Comparison of ENCODE assay signal across 18 mouse cellular contexts in genomic region chr2:3721107-3721506, GRCm38 (mm10).
"Had no signal": no experiment of that assay in that cellular context is flagged by ENCODE, and none has a peak within 500 bp of the region (broad histone marks: within the 10 kb centered on the region; RNA-seq: fewer than 3 reads in every experiment).

No protein-coding gene starts in this region.

- H3K27me3 ChIP-seq: kidney, embryonic 15.5 days; limb, embryonic 15.5 days; liver, embryonic 12.5 days; lung, embryonic 15.5 days; midbrain, embryonic 13.5 days; neural tube, embryonic 15.5 days; stomach, embryonic 15.5 days had no signal

- DNase-seq: kidney, adult 18-20 months; kidney, postnatal 25 days; layer of hippocampus, adult 9-11 months; layer of hippocampus, postnatal 36 days; lung, postnatal 14 days; right cerebral cortex, adult 18-20 months; right cerebral cortex, postnatal 25 days; thymus, adult 2 months; thymus, postnatal 25 days had no signal

- H3K4me3 ChIP-seq: kidney, embryonic 15.5 days; limb, embryonic 15.5 days; liver, embryonic 12.5 days; lung, embryonic 15.5 days; midbrain, embryonic 13.5 days; myocyte; neural tube, embryonic 15.5 days; stomach, embryonic 15.5 days had no signal

- H3K4me1 ChIP-seq: stomach, embryonic 15.5 days had no signal

- H3K9ac ChIP-seq: kidney, embryonic 15.5 days; limb, embryonic 15.5 days; liver, embryonic 12.5 days; lung, embryonic 15.5 days; midbrain, embryonic 13.5 days; neural tube, embryonic 15.5 days; stomach, embryonic 15.5 days had no signal

- ATAC-seq: liver, embryonic 12.5 days; midbrain, embryonic 13.5 days had no signal

- H3K9me3 ChIP-seq: kidney, embryonic 15.5 days; limb, embryonic 15.5 days; liver, embryonic 12.5 days; lung, embryonic 15.5 days; midbrain, embryonic 13.5 days; neural tube, embryonic 15.5 days; stomach, embryonic 15.5 days had no signal

- H3K4me2 ChIP-seq: kidney, embryonic 15.5 days; limb, embryonic 15.5 days; liver, embryonic 12.5 days; lung, embryonic 15.5 days; midbrain, embryonic 13.5 days; neural tube, embryonic 15.5 days; stomach, embryonic 15.5 days had no signal

- H3K27ac ChIP-seq: kidney, embryonic 15.5 days; limb, embryonic 15.5 days; liver, embryonic 12.5 days; lung, embryonic 15.5 days; macrophage; midbrain, embryonic 13.5 days; neural tube, embryonic 15.5 days; stomach, embryonic 15.5 days had no signal

- H3K36me3 ChIP-seq: kidney, embryonic 15.5 days; limb, embryonic 15.5 days; liver, embryonic 12.5 days; lung, embryonic 15.5 days; midbrain, embryonic 13.5 days; neural tube, embryonic 15.5 days; stomach, embryonic 15.5 days had no signal
